Mouse (Mus musculus): ENCODE results near the gene Nisch. TPM values are rescaled to one million over a fixed set of nuclear protein-coding genes. Genes with fewer than 3 reads are reported as not detected.

Gene Nisch
- polyA plus RNA-seq, 2 experiments, result 339 to 514 TPM

DNA sequence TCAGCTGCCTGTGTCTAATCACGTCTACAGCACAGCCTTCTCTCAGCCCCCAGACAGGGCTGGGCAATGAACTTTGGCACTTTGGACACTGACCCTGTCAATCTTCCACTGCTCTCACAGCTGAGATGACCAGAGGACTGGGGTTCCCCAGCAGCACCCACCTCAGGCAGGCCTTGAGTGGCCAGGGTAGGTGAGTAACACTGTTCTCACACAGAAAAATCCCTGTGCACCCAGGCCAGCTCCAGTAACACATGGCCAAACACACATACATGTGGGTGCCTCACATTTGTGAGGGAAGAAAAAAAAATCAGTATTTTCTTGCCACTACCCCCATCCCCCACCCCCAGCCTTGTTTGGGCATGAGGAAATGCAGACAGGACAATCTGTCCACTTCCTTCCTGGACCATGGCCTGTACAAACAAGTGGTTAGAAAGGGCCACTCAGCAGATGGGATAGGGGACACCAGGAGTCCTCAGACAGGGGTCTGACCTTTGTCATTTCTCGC, 33.9 kb downstream of the Nisch start:
- Histone ChIP-seq H3K4me1 (ENCODE audit: control insufficient read depth, insufficient read depth, low read length) (no peaks in the 10 kb centered on the region), H3K9me3 (ENCODE audit: control insufficient read depth, low read length) (no peaks in the 10 kb centered on the region), H3K27ac (replicated peaks; ENCODE audit: low read depth, low read length) (no peak overlapping the region), H3K4me2 (replicated peaks; ENCODE audit: low read depth, low read length, severe bottlenecking) (no peak overlapping the region), H3K9ac (ENCODE audit: low read depth, low read length, severe bottlenecking) (no peak overlapping the region), H3K27me3 (ENCODE audit: control insufficient read depth, insufficient read depth, low read length) (no peaks in the 10 kb centered on the region), H3K36me3 (ENCODE audit: control insufficient read depth, insufficient read depth, low read length) (peaks cover 98% of the 10 kb centered on the region), H3K4me3 (replicated peaks; ENCODE audit: low read length) (no peak overlapping the region)
- 68% methylated on average over 2 of the region's 2 CpGs for WGBS
- 0 out of 2 replicates have a peak, but pooled peaks have one; percentile 9 for ATAC-seq (ENCODE audit: low FRiP score, low read depth)
- no peak for TF ChIP-seq POLR2A (IDR thresholded peaks at IDR 0.05; ENCODE audit: borderline replicate concordance, extremely low read depth, insufficient read depth, insufficient read length)
- no peak for DNase-seq (ENCODE audit: low spot score)

DNA sequence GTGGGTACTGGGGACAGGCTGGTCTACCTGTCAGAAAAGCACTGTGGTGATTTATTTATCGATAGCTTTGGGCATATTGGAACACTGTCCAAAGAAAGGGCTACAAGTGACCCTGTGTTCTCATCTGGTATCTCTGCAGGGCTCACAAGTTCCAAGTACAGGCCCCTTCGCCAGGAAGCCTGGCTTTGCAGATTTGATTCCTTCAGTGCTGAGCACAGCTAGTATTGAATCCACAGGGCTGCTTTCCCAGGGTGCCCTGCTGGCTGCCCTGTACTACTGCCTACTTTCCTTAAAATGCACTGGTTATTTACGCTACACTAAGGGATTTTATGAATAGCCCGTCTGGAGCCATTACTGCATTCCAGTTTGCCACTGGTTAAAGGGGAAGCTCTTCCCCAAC, 35.2 kb downstream of the Nisch start:
- TF ChIP-seq POLR2A (IDR thresholded peaks at IDR 0.05; ENCODE audit: borderline replicate concordance, extremely low read depth, insufficient read depth, insufficient read length), result no peak
- no peak overlapping the region for H3K4me2 ChIP-seq (replicated peaks; ENCODE audit: low read depth, low read length, severe bottlenecking)
- H3K36me3 ChIP-seq (ENCODE audit: control insufficient read depth, insufficient read depth, low read length), result peaks cover 98% of the 10 kb centered on the region
- no peak overlapping the region for H3K9ac ChIP-seq (ENCODE audit: low read depth, low read length, severe bottlenecking)
- H3K9me3 ChIP-seq (ENCODE audit: control insufficient read depth, low read length), result no peaks in the 10 kb centered on the region
- no peak for DNase-seq (ENCODE audit: low spot score)
- no peak overlapping the region for H3K27ac ChIP-seq (replicated peaks; ENCODE audit: low read depth, low read length)
- no peaks in the 10 kb centered on the region for H3K27me3 ChIP-seq (ENCODE audit: control insufficient read depth, insufficient read depth, low read length)
- ATAC-seq (ENCODE audit: low FRiP score, low read depth), result no peak
- H3K4me3 ChIP-seq (replicated peaks; ENCODE audit: low read length), result no peak overlapping the region
- WGBS, result 86% methylated on average over 4 of the region's 4 CpGs
- H3K4me1 ChIP-seq (ENCODE audit: control insufficient read depth, insufficient read depth, low read length), result no peaks in the 10 kb centered on the region

- WGBS, result 91% methylated on average over 12 of the region's 12 CpGs
- Histone ChIP-seq H3K9ac (ENCODE audit: low read depth, low read length, severe bottlenecking) (no peak overlapping the region), H3K27me3 (ENCODE audit: control insufficient read depth, insufficient read depth, low read length) (no peaks in the 10 kb centered on the region), H3K9me3 (ENCODE audit: control insufficient read depth, low read length) (no peaks in the 10 kb centered on the region), H3K27ac (replicated peaks; ENCODE audit: low read depth, low read length) (no peak overlapping the region), H3K4me3 (replicated peaks; ENCODE audit: low read length) (no peak overlapping the region), H3K4me2 (replicated peaks; ENCODE audit: low read depth, low read length, severe bottlenecking) (no peak overlapping the region), H3K4me1 (ENCODE audit: control insufficient read depth, insufficient read depth, low read length) (no peaks in the 10 kb centered on the region), H3K36me3 (ENCODE audit: control insufficient read depth, insufficient read depth, low read length) (peaks cover 98% of the 10 kb centered on the region)
- ATAC-seq (ENCODE audit: low FRiP score, low read depth) (no peak), DNase-seq (ENCODE audit: low spot score) (no peak)
- no peak for TF ChIP-seq POLR2A (IDR thresholded peaks at IDR 0.05; ENCODE audit: borderline replicate concordance, extremely low read depth, insufficient read depth, insufficient read length)
Observed at GRCm38 (mm10) chr14:31179677-31180365, 36.9 kb downstream of the Nisch start.

- no peak for TF ChIP-seq POLR2A (IDR thresholded peaks at IDR 0.05; ENCODE audit: borderline replicate concordance, extremely low read depth, insufficient read depth, insufficient read length)
- DNase-seq (ENCODE audit: low spot score) (no peak), ATAC-seq (ENCODE audit: low FRiP score, low read depth) (no peak)
- H3K9me3 ChIP-seq (ENCODE audit: control insufficient read depth, low read length), result no peaks in the 10 kb centered on the region
- H3K27ac ChIP-seq (replicated peaks; ENCODE audit: low read depth, low read length), result no peak overlapping the region
- H3K9ac ChIP-seq (ENCODE audit: low read depth, low read length, severe bottlenecking), result no peak overlapping the region
- H3K4me3 ChIP-seq (replicated peaks; ENCODE audit: low read length), result no peak overlapping the region
- H3K36me3 ChIP-seq (ENCODE audit: control insufficient read depth, insufficient read depth, low read length), result peaks cover 98% of the 10 kb centered on the region
- H3K4me1 ChIP-seq (ENCODE audit: control insufficient read depth, insufficient read depth, low read length), result no peaks in the 10 kb centered on the region
- H3K27me3 ChIP-seq (ENCODE audit: control insufficient read depth, insufficient read depth, low read length), result no peaks in the 10 kb centered on the region
- 93% methylated on average over 5 of the region's 5 CpGs for WGBS
- H3K4me2 ChIP-seq (replicated peaks; ENCODE audit: low read depth, low read length, severe bottlenecking), result no peak overlapping the region
Observed at GRCm38 (mm10) chr14:31177715-31178114, 39.0 kb downstream of the Nisch start.

DNA sequence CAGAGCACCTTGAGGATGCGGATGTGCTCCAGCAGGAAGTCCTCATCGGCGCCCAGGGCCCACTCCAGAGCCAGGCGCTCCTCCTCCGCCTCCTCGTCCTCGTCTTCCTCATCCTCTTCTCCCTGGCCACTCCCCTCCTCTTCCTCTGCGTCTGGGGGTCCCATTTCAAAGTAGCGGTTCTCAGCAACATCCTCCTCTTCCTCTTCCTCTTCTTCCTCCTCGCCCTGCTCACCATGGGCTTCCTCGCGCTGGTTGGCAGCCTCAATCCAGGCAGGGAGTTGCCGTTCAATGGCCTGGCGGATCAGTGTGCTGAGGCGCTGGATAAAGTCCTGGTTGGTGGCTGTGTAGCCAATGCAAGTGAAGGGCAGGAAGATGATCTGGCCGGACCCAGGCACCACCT, 39.5 kb downstream of the Nisch start:
- H3K27me3 ChIP-seq (ENCODE audit: control insufficient read depth, insufficient read depth, low read length), result no peaks in the 10 kb centered on the region
- no peaks in the 10 kb centered on the region for H3K9me3 ChIP-seq (ENCODE audit: control insufficient read depth, low read length)
- DNase-seq (ENCODE audit: low spot score) (no peak), ATAC-seq (ENCODE audit: low FRiP score, low read depth) (no peak)
- no peak for TF ChIP-seq POLR2A (IDR thresholded peaks at IDR 0.05; ENCODE audit: borderline replicate concordance, extremely low read depth, insufficient read depth, insufficient read length)
- no peaks in the 10 kb centered on the region for H3K4me1 ChIP-seq (ENCODE audit: control insufficient read depth, insufficient read depth, low read length)
- H3K36me3 ChIP-seq (ENCODE audit: control insufficient read depth, insufficient read depth, low read length), result peaks cover 98% of the 10 kb centered on the region
- no peak overlapping the region for H3K27ac ChIP-seq (replicated peaks; ENCODE audit: low read depth, low read length)
- H3K4me2 ChIP-seq (replicated peaks; ENCODE audit: low read depth, low read length, severe bottlenecking), result no peak overlapping the region
- no peak overlapping the region for H3K4me3 ChIP-seq (replicated peaks; ENCODE audit: low read length)
- no peak overlapping the region for H3K9ac ChIP-seq (ENCODE audit: low read depth, low read length, severe bottlenecking)
- WGBS, result 97% methylated on average over 16 of the region's 16 CpGs
